Mouse (Mus musculus): Measurements from ENCODE around the gene Prkg1. TPM values are rescaled to one million over a fixed set of nuclear protein-coding genes. Genes with fewer than 3 reads are reported as not detected.

Prkg1 gene
- polyA plus RNA-seq, 1 experiment: 1.4 TPM

DNA sequence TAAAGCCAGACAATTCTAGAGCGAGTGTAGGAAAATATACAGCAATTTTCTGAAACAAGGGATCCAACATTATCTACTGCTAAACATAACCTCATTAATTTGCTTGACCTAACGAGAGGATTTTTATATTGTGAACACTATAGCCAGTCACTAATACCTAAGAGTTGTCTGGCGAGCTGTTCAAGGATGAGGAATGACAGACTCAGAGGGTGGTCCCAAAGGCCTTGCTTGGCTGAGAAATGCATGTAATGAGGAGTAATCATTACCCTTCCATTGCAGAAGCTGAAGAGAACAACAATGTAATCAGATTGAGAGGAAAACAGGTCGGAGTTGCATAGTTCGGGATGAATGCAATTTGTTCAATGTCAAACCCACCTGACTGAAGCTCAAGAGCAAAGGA lies 174.1 kb downstream of the Prkg1 start:
- 84% methylated on average over 5 of the region's 5 CpGs for WGBS
- no peak overlapping the region for H3K27ac ChIP-seq (ENCODE audit: control insufficient read depth, insufficient read depth, low read depth, low read length, poor library complexity)
- H3K4me3 ChIP-seq (replicated peaks; ENCODE audit: control insufficient read depth, low read depth, low read length): no peak overlapping the region
- TF ChIP-seq CTCF (IDR thresholded peaks at IDR 0.05; ENCODE audit: control insufficient read depth, insufficient read depth, low read length) (no peak), POLR2A (IDR thresholded peaks at IDR 0.05; ENCODE audit: borderline replicate concordance, control insufficient read depth, low read depth, low read length) (no peak)
- H3K4me1 ChIP-seq (ENCODE audit: control insufficient read depth, insufficient read depth, low read length): no peaks in the 10 kb centered on the region

GRCm38 (mm10) chr19:31577092-31577491 lies 187.7 kb downstream of the Prkg1 start:
- no peak overlapping the region for H3K4me3 ChIP-seq (replicated peaks; ENCODE audit: control insufficient read depth, low read depth, low read length)
- H3K27ac ChIP-seq (ENCODE audit: control insufficient read depth, insufficient read depth, low read depth, low read length, poor library complexity): no peak overlapping the region
- H3K4me1 ChIP-seq (ENCODE audit: control insufficient read depth, insufficient read depth, low read length): no peaks in the 10 kb centered on the region
- no peak for TF ChIP-seq CTCF (IDR thresholded peaks at IDR 0.05; ENCODE audit: control insufficient read depth, insufficient read depth, low read length)
- TF ChIP-seq POLR2A (IDR thresholded peaks at IDR 0.05; ENCODE audit: borderline replicate concordance, control insufficient read depth, low read depth, low read length): no peak
- 67% methylated on average over 4 of the region's 4 CpGs for WGBS

- 82% methylated on average over 4 of the region's 4 CpGs for WGBS
- Histone ChIP-seq H3K4me3 (replicated peaks; ENCODE audit: control insufficient read depth, low read depth, low read length) (no peak overlapping the region), H3K27ac (ENCODE audit: control insufficient read depth, insufficient read depth, low read depth, low read length, poor library complexity) (no peak overlapping the region), H3K4me1 (ENCODE audit: control insufficient read depth, insufficient read depth, low read length) (no peaks in the 10 kb centered on the region)
- TF ChIP-seq POLR2A (IDR thresholded peaks at IDR 0.05; ENCODE audit: borderline replicate concordance, control insufficient read depth, low read depth, low read length) (no peak), CTCF (IDR thresholded peaks at IDR 0.05; ENCODE audit: control insufficient read depth, insufficient read depth, low read length) (no peak)
These were observed 200.5 kb downstream of the Prkg1 start for GRCm38 (mm10) chr19:31564329-31564728.

GRCm38 (mm10) chr19:31546063-31546462 lies 218.8 kb downstream of the Prkg1 start:
- Histone ChIP-seq H3K4me3 (replicated peaks; ENCODE audit: control insufficient read depth, low read depth, low read length) (no peak overlapping the region), H3K27ac (ENCODE audit: control insufficient read depth, insufficient read depth, low read depth, low read length, poor library complexity) (no peak overlapping the region), H3K4me1 (ENCODE audit: control insufficient read depth, insufficient read depth, low read length) (no peaks in the 10 kb centered on the region)
- TF ChIP-seq CTCF (IDR thresholded peaks at IDR 0.05; ENCODE audit: control insufficient read depth, insufficient read depth, low read length): no peak
- no peak for TF ChIP-seq POLR2A (IDR thresholded peaks at IDR 0.05; ENCODE audit: borderline replicate concordance, control insufficient read depth, low read depth, low read length)
- whole genome bisulfite sequencing: 83% methylated on average over 5 of the region's 5 CpGs

- H3K4me1 ChIP-seq (ENCODE audit: control insufficient read depth, insufficient read depth, low read length): peaks cover 1% of the 10 kb centered on the region; the same call in 1 of the 2 replicates
- TF ChIP-seq CTCF (IDR thresholded peaks at IDR 0.05; ENCODE audit: control insufficient read depth, insufficient read depth, low read length) (no peak), POLR2A (IDR thresholded peaks at IDR 0.05; ENCODE audit: borderline replicate concordance, control insufficient read depth, low read depth, low read length) (no peak)
- 42% methylated on average over 7 of the region's 7 CpGs for WGBS
These were observed 233.5 kb downstream of the Prkg1 start for GRCm38 (mm10) chr19:31531249-31531740.

GRCm38 (mm10) chr19:31530616-31531015 lies 234.2 kb downstream of the Prkg1 start:
- H3K4me1 ChIP-seq (ENCODE audit: control insufficient read depth, insufficient read depth, low read length): peaks cover 1% of the 10 kb centered on the region; the same call in 1 of the 2 replicates
- WGBS: 4% methylated on average over 5 of the region's 5 CpGs

More at GRCm38 (mm10) chr19:31531249-31531740, 233.5 kb downstream of the Prkg1 start:
- no peak overlapping the region for H3K4me3 ChIP-seq (replicated peaks; ENCODE audit: control insufficient read depth, low read depth, low read length)
- H3K27ac ChIP-seq (ENCODE audit: control insufficient read depth, insufficient read depth, low read depth, low read length, poor library complexity): no peak overlapping the region

GRCm38 (mm10) chr19:31529890-31530289 lies 234.9 kb downstream of the Prkg1 start:
- 4% methylated on average over 4 of the region's 4 CpGs for WGBS
- no peak for TF ChIP-seq POLR2A (IDR thresholded peaks at IDR 0.05; ENCODE audit: borderline replicate concordance, control insufficient read depth, low read depth, low read length)
- TF ChIP-seq CTCF (IDR thresholded peaks at IDR 0.05; ENCODE audit: control insufficient read depth, insufficient read depth, low read length): no peak
- H3K27ac ChIP-seq (ENCODE audit: control insufficient read depth, insufficient read depth, low read depth, low read length, poor library complexity): no peak overlapping the region
- no peak overlapping the region for H3K4me3 ChIP-seq (replicated peaks; ENCODE audit: control insufficient read depth, low read depth, low read length)
- H3K4me1 ChIP-seq (ENCODE audit: control insufficient read depth, insufficient read depth, low read length): peaks cover 1% of the 10 kb centered on the region; the same call in 1 of the 2 replicates

More at GRCm38 (mm10) chr19:31530616-31531015, 234.2 kb downstream of the Prkg1 start:
- Histone ChIP-seq H3K27ac (ENCODE audit: control insufficient read depth, insufficient read depth, low read depth, low read length, poor library complexity) (no peak overlapping the region), H3K4me3 (replicated peaks; ENCODE audit: control insufficient read depth, low read depth, low read length) (no peak overlapping the region)
- TF ChIP-seq CTCF (IDR thresholded peaks at IDR 0.05; ENCODE audit: control insufficient read depth, insufficient read depth, low read length): no peak

DNA sequence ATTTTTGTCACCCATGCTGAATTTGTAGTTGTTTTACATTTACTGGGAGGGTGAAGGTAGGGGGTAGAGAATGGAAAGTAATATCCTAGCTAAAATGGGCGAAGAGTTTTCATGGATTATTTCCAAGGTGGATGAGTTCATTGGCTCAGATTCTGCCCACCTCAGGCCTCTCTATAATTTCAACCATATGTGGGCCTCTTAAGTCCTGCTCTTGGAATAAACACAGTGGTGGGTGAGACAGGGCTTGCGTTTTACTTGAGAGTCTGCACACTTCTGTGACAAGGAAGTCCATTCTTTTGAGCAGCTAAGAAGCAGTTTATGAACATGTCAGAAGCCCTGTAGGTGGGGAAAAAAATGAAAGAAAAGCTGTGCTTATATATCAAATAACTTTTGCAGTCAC lies 250.3 kb downstream of the Prkg1 start:
- 83% methylated on average over 2 of the region's 2 CpGs for WGBS
- H3K4me3 ChIP-seq (replicated peaks; ENCODE audit: control insufficient read depth, low read depth, low read length): no peak overlapping the region
- no peaks in the 10 kb centered on the region for H3K4me1 ChIP-seq (ENCODE audit: control insufficient read depth, insufficient read depth, low read length)
- TF ChIP-seq CTCF (IDR thresholded peaks at IDR 0.05; ENCODE audit: control insufficient read depth, insufficient read depth, low read length) (no peak), POLR2A (IDR thresholded peaks at IDR 0.05; ENCODE audit: borderline replicate concordance, control insufficient read depth, low read depth, low read length) (no peak)
- no peak overlapping the region for H3K27ac ChIP-seq (ENCODE audit: control insufficient read depth, insufficient read depth, low read depth, low read length, poor library complexity)

DNA sequence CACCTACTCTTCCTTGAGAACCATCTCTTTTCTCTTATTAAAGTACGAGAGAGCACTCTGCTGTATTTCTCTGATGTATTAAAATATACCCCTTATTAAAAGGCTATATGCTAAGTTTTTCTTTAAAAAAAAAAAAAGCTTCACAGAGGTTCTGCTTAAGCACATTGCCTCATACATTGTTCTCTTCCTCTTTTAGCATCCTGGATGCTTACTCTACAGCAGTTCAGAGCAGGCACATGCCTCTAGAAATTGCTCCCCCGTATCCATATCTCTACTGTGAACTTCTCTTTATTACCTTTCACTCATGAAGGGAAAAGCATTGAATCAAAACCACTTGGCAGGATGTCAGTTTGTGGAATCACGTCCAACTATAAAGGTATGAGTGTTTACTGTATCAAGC lies 257.0 kb downstream of the Prkg1 start:
- no peak for TF ChIP-seq POLR2A (IDR thresholded peaks at IDR 0.05; ENCODE audit: borderline replicate concordance, control insufficient read depth, low read depth, low read length)
- TF ChIP-seq CTCF (IDR thresholded peaks at IDR 0.05; ENCODE audit: control insufficient read depth, insufficient read depth, low read length): no peak
- no peak overlapping the region for H3K4me3 ChIP-seq (replicated peaks; ENCODE audit: control insufficient read depth, low read depth, low read length)
- WGBS: 26% methylated on average over 3 of the region's 3 CpGs
- H3K27ac ChIP-seq (ENCODE audit: control insufficient read depth, insufficient read depth, low read depth, low read length, poor library complexity): no peak overlapping the region
- H3K4me1 ChIP-seq (ENCODE audit: control insufficient read depth, insufficient read depth, low read length): no peaks in the 10 kb centered on the region

Data from bone marrow, adult 2 months (tissue).